Mouse (Mus musculus): Measurements from ENCODE around the gene Cep295. TPM values are rescaled to one million over a fixed set of nuclear protein-coding genes. Genes with fewer than 3 reads are reported as not detected.

Cep295 gene
- polyA plus RNA-seq (2016; fragmentation: Nextera tagmentation; extraction: Ambion mirVana): 23.8 and 25.2 TPM in 2 replicates

GRCm38 (mm10) chr9:15357484-15358275 is at the start of gene Cep295:
Gene Cep295, minus strand, starts transcription at chr9:15357788.
- H3K27ac ChIP-seq: peak within 1 kb of the TSS; percentile 78
- H3K4me3 ChIP-seq: peak within 1 kb of the TSS; percentile 74
- ATAC-seq (ENCODE audit: insufficient number of reproducible peaks, insufficient read depth, low FRiP score, low TSS enrichment): peak; percentile 99
- no peaks in the 10 kb centered on the region for H3K36me3 ChIP-seq
- peak within 1 kb of the TSS; percentile 74 for H3K9ac ChIP-seq
- H3K4me1 ChIP-seq: peaks cover 7% of the 10 kb centered on the region; the same call in 1 of the 2 replicates
- H3K9me3 ChIP-seq: no peaks in the 10 kb centered on the region
- H3K4me2 ChIP-seq (replicated peaks): peak within 1 kb of the TSS; percentile 73
- WGBS: 3% methylated on average over 60 of the region's 60 CpGs
- no peaks in the 10 kb centered on the region for H3K27me3 ChIP-seq

GRCm38 (mm10) chr9:15397591-15397990 is 40.0 kb upstream of the Cep295 start:
- Histone ChIP-seq H3K27ac (no peak overlapping the region), H3K4me3 (no peak overlapping the region), H3K9me3 (no peaks in the 10 kb centered on the region), H3K4me2 (replicated peaks) (no peak overlapping the region), H3K27me3 (no peaks in the 10 kb centered on the region), H3K9ac (no peak overlapping the region), H3K4me1 (no peaks in the 10 kb centered on the region), H3K36me3 (no peaks in the 10 kb centered on the region)
- ATAC-seq (ENCODE audit: insufficient number of reproducible peaks, insufficient read depth, low FRiP score, low TSS enrichment): no peak
- WGBS: 61% methylated on average over 4 of the region's 4 CpGs

- H3K9me3 ChIP-seq: no peaks in the 10 kb centered on the region
- H3K36me3 ChIP-seq: no peaks in the 10 kb centered on the region
- no peak overlapping the region for H3K27ac ChIP-seq
- no peak overlapping the region for H3K4me3 ChIP-seq
- ATAC-seq (ENCODE audit: insufficient number of reproducible peaks, insufficient read depth, low FRiP score, low TSS enrichment): no peak
- H3K9ac ChIP-seq: no peak overlapping the region
- H3K4me1 ChIP-seq: no peaks in the 10 kb centered on the region
- no peak overlapping the region for H3K4me2 ChIP-seq (replicated peaks)
- no peaks in the 10 kb centered on the region for H3K27me3 ChIP-seq
- WGBS: 77% methylated on average over 1 of the region's 1 CpGs
Measured at GRCm38 (mm10) chr9:15395353-15395942, 37.9 kb upstream of the Cep295 start.

DNA sequence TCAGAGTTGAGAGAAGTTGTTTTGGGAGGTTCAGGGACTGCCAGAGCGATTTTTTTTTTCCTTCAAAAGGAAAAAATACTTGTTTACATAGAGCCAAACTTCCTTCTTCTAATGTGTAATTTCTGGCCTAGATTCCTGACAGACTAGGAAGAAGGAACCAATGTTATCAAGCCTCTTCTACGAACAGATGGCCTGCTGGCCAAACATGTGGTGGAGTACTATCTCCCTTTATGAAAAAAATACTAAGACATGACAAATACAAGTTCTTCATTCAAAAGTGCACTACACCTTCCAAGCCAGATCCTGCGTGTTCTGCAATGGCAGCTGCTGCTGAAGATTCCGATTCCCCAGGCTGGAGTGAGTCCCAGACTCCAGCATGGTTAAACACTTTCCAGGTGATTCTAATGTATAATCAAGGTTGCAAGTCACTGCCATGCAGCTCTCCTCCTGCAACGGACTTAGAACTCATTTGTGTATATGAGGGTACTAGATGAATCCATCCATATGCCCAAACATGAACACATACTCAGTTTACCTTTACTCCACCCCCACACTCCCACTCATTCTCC is 29.6 kb upstream of the Cep295 start:
- H3K36me3 ChIP-seq: no peaks in the 10 kb centered on the region
- H3K4me1 ChIP-seq: no peaks in the 10 kb centered on the region
- no peak for ATAC-seq (ENCODE audit: insufficient number of reproducible peaks, insufficient read depth, low FRiP score, low TSS enrichment)
- no peaks in the 10 kb centered on the region for H3K9me3 ChIP-seq
- H3K9ac ChIP-seq: no peak overlapping the region
- no peak overlapping the region for H3K4me2 ChIP-seq (replicated peaks)
- H3K27me3 ChIP-seq: no peaks in the 10 kb centered on the region
- H3K4me3 ChIP-seq: no peak overlapping the region
- H3K27ac ChIP-seq: no peak overlapping the region
- WGBS: 77% methylated on average over 5 of the region's 5 CpGs

- no peak overlapping the region for H3K4me3 ChIP-seq
- no peak overlapping the region for H3K9ac ChIP-seq
- no peaks in the 10 kb centered on the region for H3K27me3 ChIP-seq
- ATAC-seq (ENCODE audit: insufficient number of reproducible peaks, insufficient read depth, low FRiP score, low TSS enrichment): no peak
- no peaks in the 10 kb centered on the region for H3K36me3 ChIP-seq
- H3K4me2 ChIP-seq (replicated peaks): no peak overlapping the region
- no peak overlapping the region for H3K27ac ChIP-seq
- 70% methylated on average over 5 of the region's 5 CpGs for WGBS
- H3K4me1 ChIP-seq: no peaks in the 10 kb centered on the region
- H3K9me3 ChIP-seq: no peaks in the 10 kb centered on the region
Measured at GRCm38 (mm10) chr9:15384266-15384665, 26.7 kb upstream of the Cep295 start.

- H3K4me3 ChIP-seq: no peak overlapping the region
- no peaks in the 10 kb centered on the region for H3K4me1 ChIP-seq
- no peak for ATAC-seq (ENCODE audit: insufficient number of reproducible peaks, insufficient read depth, low FRiP score, low TSS enrichment)
- no peak overlapping the region for H3K27ac ChIP-seq
- no peak overlapping the region for H3K4me2 ChIP-seq (replicated peaks)
- WGBS: 51% methylated on average over 2 of the region's 2 CpGs
- no peaks in the 10 kb centered on the region for H3K9me3 ChIP-seq
- no peaks in the 10 kb centered on the region for H3K27me3 ChIP-seq
- no peaks in the 10 kb centered on the region for H3K36me3 ChIP-seq
- H3K9ac ChIP-seq: no peak overlapping the region
Measured at GRCm38 (mm10) chr9:15366260-15366659, 8.7 kb upstream of the Cep295 start.

- H3K27ac ChIP-seq: no peak overlapping the region
- no peak overlapping the region for H3K4me3 ChIP-seq
- H3K4me2 ChIP-seq (replicated peaks): no peak overlapping the region
- H3K4me1 ChIP-seq: no peaks in the 10 kb centered on the region
- no peaks in the 10 kb centered on the region for H3K36me3 ChIP-seq
- ATAC-seq (ENCODE audit: insufficient number of reproducible peaks, insufficient read depth, low FRiP score, low TSS enrichment): 0 out of 2 replicates have a peak, but pooled peaks have one; percentile 35
- H3K9ac ChIP-seq: no peak overlapping the region
- WGBS: 91% methylated on average over 1 of the region's 1 CpGs
- H3K27me3 ChIP-seq: no peaks in the 10 kb centered on the region
- no peaks in the 10 kb centered on the region for H3K9me3 ChIP-seq
Measured at GRCm38 (mm10) chr9:15365856-15366255, 8.3 kb upstream of the Cep295 start.

DNA sequence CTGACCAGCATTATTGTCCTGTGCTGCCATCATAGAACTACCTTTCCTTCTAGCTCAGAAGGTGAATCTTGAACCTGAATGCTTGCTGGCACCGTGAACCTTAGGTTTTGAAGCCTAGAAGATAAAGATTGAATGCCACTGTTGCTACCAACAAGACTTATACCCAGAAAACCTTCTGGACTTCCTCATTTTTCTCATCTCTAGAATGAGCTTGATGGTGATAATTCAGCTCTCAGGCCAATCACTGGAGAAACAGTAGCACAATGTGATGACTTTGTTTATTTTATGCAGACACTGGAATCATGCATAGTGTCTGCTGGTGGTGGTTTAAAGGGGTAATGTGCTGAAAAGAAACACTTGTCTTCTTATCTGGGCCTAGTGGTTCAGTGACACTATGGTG is 7.3 kb upstream of the Cep295 start:
- no peaks in the 10 kb centered on the region for H3K27me3 ChIP-seq
- 75% methylated on average over 1 of the region's 1 CpGs for WGBS
- no peak overlapping the region for H3K4me3 ChIP-seq
- H3K9ac ChIP-seq: no peak overlapping the region
- no peak overlapping the region for H3K27ac ChIP-seq
- ATAC-seq (ENCODE audit: insufficient number of reproducible peaks, insufficient read depth, low FRiP score, low TSS enrichment): no peak
- H3K4me2 ChIP-seq (replicated peaks): no peak overlapping the region
- no peaks in the 10 kb centered on the region for H3K9me3 ChIP-seq
- H3K36me3 ChIP-seq: no peaks in the 10 kb centered on the region
- no peaks in the 10 kb centered on the region for H3K4me1 ChIP-seq

- WGBS: 0% methylated on average over 9 of the region's 9 CpGs
- Histone ChIP-seq H3K9me3 (no peaks in the 10 kb centered on the region), H3K4me3 (peak overlapping the region; percentile 74), H3K27ac (peak overlapping the region; percentile 78), H3K27me3 (no peaks in the 10 kb centered on the region), H3K4me2 (replicated peaks) (peak overlapping the region; percentile 73), H3K36me3 (0 out of 2 replicates have a peak, but pooled peaks cover 1% of the 10 kb centered on the region), H3K4me1 (peaks cover 7% of the 10 kb centered on the region; the same call in 1 of the 2 replicates), H3K9ac (peak overlapping the region; percentile 74)
- no peak; the same call in 1 of the 2 replicates for ATAC-seq (ENCODE audit: insufficient number of reproducible peaks, insufficient read depth, low FRiP score, low TSS enrichment)
Measured at GRCm38 (mm10) chr9:15356916-15357483, 588 bp downstream of the Cep295 start.

DNA sequence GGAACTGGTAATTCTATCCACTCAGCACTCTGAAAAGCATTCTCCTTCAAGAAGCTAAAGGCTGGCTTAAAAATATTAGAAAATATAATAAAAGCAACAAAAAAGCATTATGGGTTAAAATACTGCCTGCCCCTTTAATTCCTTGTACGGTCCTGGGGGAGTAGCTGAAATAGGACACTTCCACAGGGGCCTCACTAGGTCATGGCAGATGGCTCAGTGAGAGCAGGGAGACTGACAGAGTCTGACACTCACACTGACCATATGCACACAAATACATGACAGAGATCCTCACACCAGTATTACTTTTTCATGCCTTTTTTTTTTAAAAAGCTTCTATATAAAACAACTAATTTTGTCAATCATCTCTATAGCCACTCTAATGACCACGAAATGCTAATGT is 7.7 kb downstream of the Cep295 start:
- ATAC-seq (ENCODE audit: insufficient number of reproducible peaks, insufficient read depth, low FRiP score, low TSS enrichment): no peak
- H3K9ac ChIP-seq: no peak overlapping the region
- no peaks in the 10 kb centered on the region for H3K4me1 ChIP-seq
- H3K4me2 ChIP-seq (replicated peaks): no peak overlapping the region
- H3K27ac ChIP-seq: no peak overlapping the region
- no peak overlapping the region for H3K4me3 ChIP-seq
- no peaks in the 10 kb centered on the region for H3K9me3 ChIP-seq
- peaks cover 35% of the 10 kb centered on the region for H3K36me3 ChIP-seq
- WGBS: 63% methylated on average over 2 of the region's 2 CpGs
- H3K27me3 ChIP-seq: no peaks in the 10 kb centered on the region

DNA sequence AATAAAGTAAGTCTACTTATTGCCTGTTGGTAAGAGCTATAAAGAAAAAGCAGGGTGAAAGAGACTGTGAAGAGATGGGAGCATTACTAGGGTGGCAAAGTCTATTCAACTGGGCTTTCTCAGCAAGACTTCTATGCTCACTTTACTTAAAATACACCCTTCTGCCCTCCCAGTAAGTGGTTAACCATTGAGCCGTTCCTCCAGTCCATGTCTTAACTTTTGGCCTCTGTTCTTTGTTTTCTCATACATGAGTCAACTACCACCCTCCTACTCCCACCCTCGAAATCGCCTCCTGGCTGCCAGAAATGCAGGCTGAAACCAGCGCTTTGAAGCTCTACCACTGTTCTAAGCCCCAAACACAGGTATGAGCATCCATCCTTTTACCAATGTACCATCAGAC is 19.8 kb downstream of the Cep295 start:
- Histone ChIP-seq H3K27ac (no peak overlapping the region), H3K36me3 (peaks cover 69% of the 10 kb centered on the region), H3K9me3 (no peaks in the 10 kb centered on the region), H3K27me3 (no peaks in the 10 kb centered on the region), H3K4me2 (replicated peaks) (no peak overlapping the region), H3K4me1 (no peaks in the 10 kb centered on the region), H3K9ac (no peak overlapping the region), H3K4me3 (no peak overlapping the region)
- 95% methylated on average over 4 of the region's 4 CpGs for WGBS
- no peak for ATAC-seq (ENCODE audit: insufficient number of reproducible peaks, insufficient read depth, low FRiP score, low TSS enrichment)
